Mouse (Mus musculus) inflammation-experienced regulatory T-cells (primary cell): ENCODE results near the gene Chst10. TPM values are rescaled to one million over a fixed set of nuclear protein-coding genes. Genes with fewer than 3 reads are reported as not detected.

Source experiments
- polyA plus RNA-seq, 2 experiments: library from polyadenylated mRNA; unstranded; fragments of 100-300 nt; shearing (Covaris generic); gene quantifications; one replicate each; pipeline ENCODE4 v1.2.1; 2017

The Chst10 gene
- polyA plus RNA-seq = 10 to 100 TPM; 30.8 to 50.1 TPM

GRCm38 (mm10) chr1:38897431-38898248 is at the start of gene Chst10:
Chst10 (minus strand) TSS chr1:38898161.

DNA sequence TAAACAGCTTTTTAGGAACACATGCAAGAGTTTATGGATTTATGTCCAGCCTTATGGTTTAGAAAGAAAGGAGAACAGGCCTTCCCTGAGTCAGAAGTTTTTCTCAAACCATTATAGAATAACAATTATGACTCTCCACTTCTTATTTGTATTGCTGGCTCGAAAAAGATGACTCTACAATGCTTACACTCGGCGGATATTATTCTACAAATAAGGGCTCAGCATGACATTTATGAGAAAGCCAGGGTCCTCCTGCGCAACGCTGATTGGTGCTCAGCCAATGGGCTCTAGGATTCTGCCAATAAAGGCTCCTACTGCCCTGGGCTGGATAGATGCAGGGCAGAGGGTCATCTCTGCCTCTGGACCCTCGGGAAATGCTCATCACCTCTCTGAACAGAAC is 40.9 kb upstream of the Chst10 start, which contains the start of gene Nms:
Gene Nms, plus strand, starts transcription at position 301 of the 400 bp plus-strand sequence.

GRCm38 (mm10) chr1:38836477-38836872 is 61.5 kb downstream of the Chst10 start, which contains the start of gene Lonrf2:
Lonrf2 (minus strand) TSS chr1:38836711.

Other genes with a start within 250 kb of the Chst10 start
- 10 to 100 TPM; 40.6 to 58.6 TPM for gene Aff3, start 233.2 kb downstream of the Chst10 start, polyA plus RNA-seq
- under 1 TPM; 0.22 to 0.56 TPM for gene Lonrf2, start 61.5 kb downstream of the Chst10 start, polyA plus RNA-seq
- not detected for gene Nms, start 41.0 kb upstream of the Chst10 start, polyA plus RNA-seq
- gene Pdcl3, start 87.4 kb upstream of the Chst10 start, polyA plus RNA-seq = 100 to 1,000 TPM in 1 of 2 experiments, 10 to 100 TPM in 1; 94.1 to 119 TPM